Mouse (Mus musculus): ENCODE results near the gene Fbl. TPM values are rescaled to one million over a fixed set of nuclear protein-coding genes. Genes with fewer than 3 reads are reported as not detected.
"Not testable (repeated sequence)": the region's sequence is repeated elsewhere in the genome, so short reads cannot be mapped to it uniquely, and the experiment has no call there.

The Fbl gene
- polyA plus RNA-seq, 1 experiment from 2014 or later, result 112 TPM

DNA sequence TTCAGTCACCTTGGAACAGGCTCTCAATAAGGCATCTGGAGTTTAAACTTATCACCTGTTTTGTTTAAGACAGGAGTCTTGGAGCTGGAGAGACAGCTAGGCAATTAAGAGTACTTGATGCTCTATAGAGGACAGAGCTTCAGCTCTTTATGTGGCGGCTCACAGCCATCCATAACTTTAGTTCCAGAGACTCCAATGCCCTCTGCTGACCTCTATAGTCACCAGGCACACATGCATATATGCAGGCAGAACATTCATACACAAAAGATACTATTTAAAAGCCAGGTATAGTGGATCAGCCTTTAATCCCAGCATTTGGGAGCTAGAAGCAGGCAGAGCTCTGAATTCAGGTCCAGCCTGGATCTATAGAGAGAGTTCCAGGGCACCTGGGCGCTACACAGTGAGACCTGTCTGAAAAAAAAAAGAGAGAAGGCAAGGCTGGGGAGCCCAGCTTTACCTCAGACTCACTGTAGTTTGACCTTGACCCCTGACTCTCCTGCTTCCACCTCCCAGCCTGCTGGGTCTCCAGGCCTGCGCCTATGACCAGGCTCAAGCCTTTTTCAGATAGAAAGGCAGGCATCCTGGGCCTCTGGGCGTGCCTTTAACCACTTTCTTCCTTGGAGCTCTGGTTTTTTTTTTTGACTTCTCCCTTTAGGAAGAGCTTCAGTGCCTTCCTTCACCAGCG lies 26.0 kb downstream of the Fbl start:
- DNase-seq (no peak), ATAC-seq (ENCODE audit: low read depth) (no peak)
- Histone ChIP-seq H3K9me3 (replicated peaks) (no peaks in the 10 kb centered on the region), H3K27me3 (no peaks in the 10 kb centered on the region), H3K4me1 (replicated peaks) (no peaks in the 10 kb centered on the region), H3K27ac (no peak overlapping the region), H3K9ac (no peak overlapping the region), H3K4me2 (no peak overlapping the region), H3K4me3 (replicated peaks) (no peak overlapping the region), H3K36me3 (peaks cover 31% of the 10 kb centered on the region)
- 79% methylated on average over 5 of the region's 5 CpGs for WGBS (ENCODE audit: insufficient replicate concordance)

DNA sequence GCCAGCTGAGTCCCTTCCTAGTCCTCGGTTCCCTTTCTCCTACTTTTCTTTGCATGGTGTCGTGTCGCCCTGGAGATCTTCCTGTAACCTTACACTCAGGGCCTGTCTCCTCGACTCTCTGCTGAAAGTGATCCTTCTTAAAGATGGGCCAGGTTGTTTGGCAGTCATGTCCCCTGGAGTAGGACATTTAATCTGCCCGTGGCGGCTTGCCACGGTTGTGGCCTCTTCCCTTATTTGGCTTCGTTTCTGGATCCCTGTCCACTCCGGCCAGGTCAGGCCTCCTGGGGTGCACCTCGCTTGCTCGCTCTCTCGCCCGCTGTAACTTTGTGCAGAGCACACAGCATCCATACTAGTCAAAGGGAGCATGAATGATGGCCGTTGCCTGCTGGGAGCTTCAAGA lies 27.0 kb downstream of the Fbl start:
- H3K9ac ChIP-seq, result no peak overlapping the region
- ATAC-seq (ENCODE audit: low read depth) (no peak), DNase-seq (no peak)
- H3K9me3 ChIP-seq (replicated peaks), result no peaks in the 10 kb centered on the region
- no peaks in the 10 kb centered on the region for H3K4me1 ChIP-seq (replicated peaks)
- no peak overlapping the region for H3K4me3 ChIP-seq (replicated peaks)
- H3K36me3 ChIP-seq, result peaks cover 24% of the 10 kb centered on the region
- no peak overlapping the region for H3K4me2 ChIP-seq
- no peak overlapping the region for H3K27ac ChIP-seq
- no peaks in the 10 kb centered on the region for H3K27me3 ChIP-seq
- WGBS (ENCODE audit: insufficient replicate concordance), result 85% methylated on average over 14 of the region's 14 CpGs

DNA sequence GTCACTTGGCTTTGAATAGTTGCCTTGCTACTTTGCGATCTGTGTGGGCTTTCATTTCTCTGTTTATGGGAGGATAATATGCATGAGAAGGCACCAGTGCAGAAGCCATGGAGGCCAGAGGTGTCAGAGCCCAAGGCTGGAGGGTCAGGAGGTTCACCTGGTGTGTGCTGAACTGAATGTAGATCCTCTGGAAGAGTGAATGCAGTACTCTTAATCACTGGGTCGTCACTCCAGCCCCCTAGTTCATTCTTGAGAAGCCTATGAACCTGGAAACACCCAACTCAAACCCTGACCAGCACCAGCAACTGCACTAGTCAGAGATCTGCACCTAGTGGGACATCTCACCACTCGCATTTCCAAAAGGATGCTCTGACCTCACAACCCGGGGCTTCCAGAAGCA lies 29.5 kb downstream of the Fbl start:
- H3K4me1 ChIP-seq (replicated peaks), result no peaks in the 10 kb centered on the region

DNA sequence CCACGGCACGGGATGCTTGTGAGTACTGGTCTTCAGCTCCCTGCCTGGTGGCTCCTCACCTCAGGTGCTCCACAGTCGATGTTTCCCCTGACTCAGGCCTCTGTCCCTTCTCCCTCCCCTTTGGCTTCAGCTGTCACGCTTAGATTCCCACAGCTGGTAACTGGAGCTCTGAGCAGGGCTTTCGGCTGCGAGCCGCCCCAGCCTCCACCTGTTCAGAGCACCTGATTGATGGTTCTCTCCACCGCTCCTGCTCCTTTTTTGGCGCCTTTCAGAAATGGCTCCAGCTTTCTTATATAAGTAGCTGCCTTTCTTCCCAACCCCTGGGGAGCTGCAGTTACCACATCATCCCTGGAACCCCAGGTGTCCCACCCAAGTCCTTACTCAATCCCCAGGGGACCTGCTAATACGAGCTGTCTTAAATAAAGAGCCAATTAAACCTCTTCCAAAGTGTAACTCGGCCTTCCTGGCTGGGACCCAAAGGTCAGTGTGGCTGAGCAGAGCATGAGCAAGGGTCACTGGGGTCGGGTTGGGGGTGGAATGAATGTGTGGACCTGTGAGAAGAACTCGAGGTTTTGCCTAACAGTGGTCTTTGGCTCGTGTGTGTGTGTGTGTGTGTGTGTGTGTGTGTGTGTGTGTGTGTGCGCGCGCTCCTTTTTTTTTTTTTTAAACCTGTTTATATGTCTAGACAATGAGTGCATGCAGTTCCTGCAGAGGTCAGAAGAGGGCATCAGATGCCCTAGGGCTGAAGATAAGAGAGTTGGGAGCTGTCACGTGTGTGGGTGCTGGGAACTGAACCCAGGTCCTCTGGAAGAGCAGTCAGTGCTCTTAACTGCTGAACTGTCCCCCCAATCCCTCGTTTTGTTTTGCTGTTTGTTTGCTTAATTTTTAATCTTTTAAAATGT lies 33.9 kb downstream of the Fbl start:
- Histone ChIP-seq H3K36me3 (no peaks in the 10 kb centered on the region), H3K9ac (no peak overlapping the region), H3K9me3 (replicated peaks) (no peaks in the 10 kb centered on the region), H3K4me1 (replicated peaks) (no peaks in the 10 kb centered on the region), H3K27me3 (no peaks in the 10 kb centered on the region), H3K27ac (0 out of 2 replicates have a peak overlapping the region, but pooled peaks have one; percentile 29), H3K4me3 (replicated peaks) (no peak overlapping the region), H3K4me2 (no peak overlapping the region)
- DNase-seq, result no peak
- WGBS (ENCODE audit: insufficient replicate concordance), result 57% methylated on average over 19 of the region's 19 CpGs
- ATAC-seq (ENCODE audit: low read depth), result peak; percentile 62

More for the DNA sequence above, 29.5 kb downstream of the Fbl start:
- Histone ChIP-seq H3K4me3 (replicated peaks) (no peak overlapping the region), H3K9ac (no peak overlapping the region), H3K27me3 (no peaks in the 10 kb centered on the region), H3K27ac (no peak overlapping the region), H3K36me3 (peaks cover 8% of the 10 kb centered on the region), H3K9me3 (replicated peaks) (no peaks in the 10 kb centered on the region), H3K4me2 (no peak overlapping the region)
- no peak for ATAC-seq (ENCODE audit: low read depth)
- WGBS (ENCODE audit: insufficient replicate concordance), result 56% methylated on average over 4 of the region's 4 CpGs
- no peak for DNase-seq

DNA sequence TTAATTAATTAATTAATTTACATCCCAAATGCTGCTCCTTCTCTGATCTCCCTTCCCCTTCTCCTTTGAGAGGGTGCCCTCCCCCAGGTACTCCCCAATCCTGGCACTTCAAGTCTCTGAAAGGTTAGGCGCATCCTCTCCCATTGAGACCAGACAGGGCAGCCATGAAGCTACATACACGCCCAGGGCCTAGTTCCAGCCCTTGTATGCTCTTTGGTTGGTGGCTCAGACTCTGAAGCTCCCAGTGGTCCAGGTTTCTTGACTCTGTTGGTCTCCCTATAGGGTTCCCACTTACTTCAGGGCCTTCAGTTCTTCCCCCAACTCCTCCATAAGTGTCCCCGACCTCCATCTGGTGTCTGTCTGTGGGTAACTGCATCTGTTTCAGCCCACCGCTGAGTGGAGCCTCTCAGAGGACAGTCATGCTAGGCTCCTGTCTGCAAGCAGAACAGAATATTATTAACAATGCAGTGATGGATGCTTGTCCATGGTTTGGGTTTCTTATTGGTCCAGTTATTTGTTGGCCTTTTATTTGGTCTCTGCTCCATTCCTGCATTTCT lies 36.6 kb downstream of the Fbl start:
- Histone ChIP-seq H3K9me3 (replicated peaks) (no peaks in the 10 kb centered on the region), H3K4me1 (replicated peaks) (no peaks in the 10 kb centered on the region), H3K36me3 (no peaks in the 10 kb centered on the region), H3K9ac (no peak overlapping the region), H3K27ac (no peak overlapping the region), H3K4me2 (no peak overlapping the region), H3K27me3 (no peaks in the 10 kb centered on the region), H3K4me3 (replicated peaks) (no peak overlapping the region)
- WGBS (ENCODE audit: insufficient replicate concordance), result 50% methylated on average over 4 of the region's 4 CpGs
- DNase-seq (no peak), ATAC-seq (ENCODE audit: low read depth) (no peak)

DNA sequence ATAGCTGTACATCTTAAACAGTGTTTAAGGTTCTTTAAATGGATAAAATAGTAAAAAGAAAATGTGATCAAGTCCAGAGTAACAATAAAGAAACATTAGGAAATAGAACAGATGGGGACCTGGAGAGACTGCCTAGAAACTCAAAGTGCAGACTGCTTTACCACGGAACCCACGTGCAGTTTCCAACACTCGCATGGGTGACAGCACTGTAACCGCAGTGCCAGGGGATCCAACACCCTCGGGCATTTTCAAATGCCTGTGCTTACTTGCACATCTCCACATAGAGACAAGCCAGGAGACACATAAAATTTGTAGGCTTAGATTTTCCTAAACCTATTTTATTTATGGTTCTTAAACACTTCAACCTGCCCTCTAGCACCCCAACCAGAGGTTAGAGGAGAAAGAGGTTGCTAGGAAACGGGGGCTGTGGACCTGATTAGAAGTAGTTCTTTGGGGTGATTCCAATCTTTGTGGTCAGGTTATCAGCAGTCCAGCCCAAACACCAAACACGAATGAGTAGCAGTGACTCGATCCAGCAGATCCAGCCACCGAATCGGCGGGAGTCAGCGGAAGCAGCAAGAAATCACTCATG lies 39.0 kb downstream of the Fbl start:
- DNase-seq, result no peak
- ATAC-seq (ENCODE audit: low read depth), result no peak
- H3K9ac ChIP-seq, result no peak overlapping the region
- H3K9me3 ChIP-seq (replicated peaks), result no peaks in the 10 kb centered on the region
- peak overlapping the region; percentile 16; the same call in 1 of the 2 replicates for H3K4me3 ChIP-seq (replicated peaks)
- no peaks in the 10 kb centered on the region for H3K4me1 ChIP-seq (replicated peaks)
- WGBS (ENCODE audit: insufficient replicate concordance), result 25% methylated on average over 12 of the region's 12 CpGs
- no peak overlapping the region for H3K27ac ChIP-seq
- no peaks in the 10 kb centered on the region for H3K27me3 ChIP-seq
- H3K4me2 ChIP-seq, result peak overlapping the region; percentile 40
- H3K36me3 ChIP-seq, result no peaks in the 10 kb centered on the region

DNA sequence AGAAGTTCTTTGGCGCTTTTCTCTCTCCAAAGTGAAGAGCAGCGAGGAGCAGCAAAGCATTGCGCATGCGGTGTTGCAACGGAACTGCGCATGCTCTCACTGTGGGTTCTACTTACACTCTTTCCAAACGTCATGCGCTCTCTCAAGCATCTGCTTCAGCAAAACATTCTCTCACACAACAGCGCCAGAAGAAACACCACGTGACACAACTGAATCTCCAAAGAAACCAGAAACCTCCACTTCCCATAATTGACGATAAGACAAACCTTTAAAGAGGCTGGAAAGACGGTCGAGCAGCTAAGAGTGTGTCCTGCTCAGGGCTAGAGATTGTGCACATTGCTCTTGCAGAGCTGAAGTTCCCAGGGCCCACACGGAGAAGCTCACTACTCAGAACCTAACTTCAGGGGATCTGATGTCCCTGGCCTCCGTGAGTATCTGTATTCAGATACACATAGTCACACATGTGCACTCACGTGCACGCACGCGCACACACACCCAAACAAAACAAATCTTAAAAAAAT lies 39.5 kb downstream of the Fbl start:
- Histone ChIP-seq H3K4me3 (replicated peaks) (peak overlapping the region; percentile 16; the same call in 1 of the 2 replicates), H3K4me1 (replicated peaks) (no peaks in the 10 kb centered on the region), H3K4me2 (peak overlapping the region; percentile 40), H3K9me3 (replicated peaks) (no peaks in the 10 kb centered on the region), H3K27ac (no peak overlapping the region), H3K27me3 (no peaks in the 10 kb centered on the region), H3K36me3 (no peaks in the 10 kb centered on the region), H3K9ac (0 out of 2 replicates have a peak overlapping the region, but pooled peaks have one; percentile 16)
- ATAC-seq (ENCODE audit: low read depth) (no peak), DNase-seq (peak; percentile 31)
- WGBS (ENCODE audit: insufficient replicate concordance), result 40% methylated on average over 19 of the region's 19 CpGs

DNA sequence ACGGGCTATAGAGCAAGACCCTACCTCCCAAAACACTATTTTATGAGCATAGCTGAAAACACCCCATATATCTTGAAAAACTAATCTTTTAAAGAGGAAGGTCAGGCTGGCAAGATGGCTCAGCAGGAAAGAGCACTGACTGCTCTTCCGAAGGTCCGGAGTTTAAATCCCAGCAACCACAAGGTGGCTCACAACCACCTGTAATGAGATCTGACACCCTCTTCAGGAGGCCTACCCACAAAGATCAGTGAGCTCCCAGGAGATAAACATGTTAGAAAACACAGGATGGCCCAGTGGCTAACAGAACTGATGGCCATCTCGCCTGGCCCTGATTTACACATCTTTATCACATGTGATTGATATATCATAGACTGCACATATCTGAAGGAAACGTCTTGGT lies 41.2 kb downstream of the Fbl start:
- ATAC-seq (ENCODE audit: low read depth) (no peak), DNase-seq (no peak)
- Histone ChIP-seq H3K4me1 (replicated peaks) (no peaks in the 10 kb centered on the region), H3K9me3 (replicated peaks) (no peaks in the 10 kb centered on the region), H3K9ac (no peak overlapping the region), H3K4me2 (no peak overlapping the region), H3K27ac (no peak overlapping the region), H3K4me3 (replicated peaks) (no peak overlapping the region), H3K27me3 (no peaks in the 10 kb centered on the region), H3K36me3 (no peaks in the 10 kb centered on the region)
- 37% methylated on average over 5 of the region's 5 CpGs for WGBS (ENCODE audit: insufficient replicate concordance)

DNA sequence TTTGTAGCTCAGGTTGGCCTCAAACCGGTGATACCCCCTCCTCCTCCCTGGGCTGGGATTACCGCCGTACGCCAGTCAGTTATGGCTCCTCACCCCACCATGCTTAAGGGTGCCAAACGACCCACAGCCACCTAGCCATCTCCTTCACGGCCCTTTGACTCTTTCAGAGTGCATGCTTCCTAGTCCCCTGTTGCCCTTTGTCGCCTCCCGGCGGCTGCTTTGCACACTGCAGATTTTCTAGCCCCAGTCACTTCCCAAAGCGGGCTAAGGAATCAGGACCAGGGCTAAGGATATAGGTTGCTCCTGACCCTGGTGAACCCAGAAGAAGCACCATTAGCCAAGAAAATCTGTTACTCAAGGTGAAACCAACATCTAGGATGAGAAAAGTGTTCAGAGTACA lies 44.6 kb downstream of the Fbl start:
- WGBS (ENCODE audit: insufficient replicate concordance), result 19% methylated on average over 10 of the region's 10 CpGs
- Histone ChIP-seq H3K4me1 (replicated peaks) (no peaks in the 10 kb centered on the region), H3K36me3 (no peaks in the 10 kb centered on the region), H3K4me3 (replicated peaks) (no peak overlapping the region), H3K27me3 (no peaks in the 10 kb centered on the region), H3K9ac (no peak overlapping the region), H3K27ac (no peak overlapping the region), H3K9me3 (replicated peaks) (no peaks in the 10 kb centered on the region), H3K4me2 (no peak overlapping the region)
- ATAC-seq (ENCODE audit: low read depth), result no peak
- DNase-seq, result peak; percentile 43

DNA sequence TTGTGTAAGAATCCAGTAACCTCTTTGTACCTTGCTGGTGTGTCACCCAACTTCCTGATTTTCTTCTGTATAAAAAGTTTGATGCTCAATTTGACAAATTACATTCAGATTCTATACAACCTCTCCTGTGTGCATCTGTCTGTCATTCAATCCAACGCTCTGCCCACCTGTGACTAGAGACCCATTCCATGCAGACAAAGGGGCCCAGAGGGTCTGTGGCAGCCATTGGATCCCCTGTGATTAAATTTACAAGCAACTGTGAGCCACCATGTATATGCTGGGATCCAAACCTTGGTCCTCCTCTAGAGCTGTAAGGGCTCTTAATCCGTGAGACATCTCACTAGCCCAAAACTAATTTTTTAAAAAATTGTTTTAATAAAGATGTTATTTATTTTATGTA lies 46.4 kb downstream of the Fbl start:
- not testable (repeated sequence) for ATAC-seq (ENCODE audit: low read depth); DNase-seq; H3K4me3 ChIP-seq (replicated peaks); H3K27me3 ChIP-seq; H3K4me1 ChIP-seq (replicated peaks); H3K36me3 ChIP-seq; H3K9ac ChIP-seq; H3K4me2 ChIP-seq; H3K9me3 ChIP-seq (replicated peaks); H3K27ac ChIP-seq
- 61% methylated on average over 2 of the region's 2 CpGs for WGBS (ENCODE audit: insufficient replicate concordance)

DNA sequence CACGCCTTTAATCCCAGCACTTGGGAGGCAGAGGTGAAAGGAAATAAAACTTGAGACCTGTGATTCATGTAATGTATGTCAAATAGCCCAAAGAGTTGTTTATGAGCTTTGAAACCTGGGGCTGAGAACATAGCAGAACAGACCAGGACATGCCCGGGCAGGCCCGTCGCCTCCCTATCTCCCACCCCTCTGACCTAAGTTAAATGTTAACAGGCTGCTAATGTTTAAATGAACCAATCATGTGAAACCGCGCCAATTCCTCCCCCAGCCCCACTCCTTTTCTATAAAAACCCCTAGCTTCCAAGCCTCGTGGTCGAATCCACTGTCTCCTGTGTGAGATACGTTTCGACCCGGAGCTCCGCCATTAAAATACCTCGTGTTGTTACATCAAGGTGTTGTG lies 48.3 kb downstream of the Fbl start:
- not testable (repeated sequence) for H3K4me1 ChIP-seq (replicated peaks)

More for the DNA sequence above, 48.3 kb downstream of the Fbl start:
- H3K9ac ChIP-seq; ATAC-seq (ENCODE audit: low read depth); DNase-seq; H3K9me3 ChIP-seq (replicated peaks); H3K36me3 ChIP-seq; H3K27me3 ChIP-seq; H3K27ac ChIP-seq; H3K4me2 ChIP-seq; H3K4me3 ChIP-seq (replicated peaks): not testable (repeated sequence)
- WGBS (ENCODE audit: insufficient replicate concordance), result 78% methylated on average over 13 of the region's 13 CpGs
